Mouse (Mus musculus) lung, postnatal 0 days (tissue): ENCODE results near the gene Rps3.

ENCODE experiments used
- CTCF ChIP-seq: IDR thresholded peaks from 2 replicates; pipeline ENCODE4 v1.5.1; 2016; ENCODE audit warnings: antibody characterized with exemption, mild to moderate bottlenecking
- EP300 ChIP-seq: IDR thresholded peaks from 2 replicates; pipeline ENCODE4 v1.6.1; 2016; ENCODE audit warnings: antibody characterized with exemption, mild to moderate bottlenecking, control low read depth

DNA sequence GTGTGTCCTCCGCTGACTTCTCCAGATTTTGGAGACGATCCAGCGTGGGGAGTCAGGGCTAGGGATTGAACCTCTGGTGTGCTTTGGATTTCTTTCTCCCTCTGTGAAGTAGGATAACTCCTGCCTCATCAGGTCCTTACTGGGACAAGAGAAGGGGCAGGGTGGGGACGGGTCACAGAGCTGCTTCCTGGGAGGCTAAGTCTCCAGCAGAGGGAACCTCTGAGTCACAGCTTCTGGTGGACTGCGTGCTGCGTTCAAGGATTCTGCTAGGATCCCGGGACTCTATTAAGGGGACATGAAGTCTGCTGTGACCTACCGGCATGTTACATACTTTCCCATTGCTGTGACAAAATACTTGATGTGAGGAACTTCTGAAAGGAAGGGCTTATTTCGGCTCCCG, 44.7 kb downstream of the Rps3 start:
- TF ChIP-seq EP300 (no peak), CTCF (peak; percentile 50)
